Comparison of ENCODE assay signal across 7 mouse cellular contexts in genomic region chr5:144884629-144885217, GRCm38 (mm10).
DNase-seq lines count a peak whose midpoint lies in the region; ATAC-seq lines count a peak whose summit lies in the region.

No protein-coding gene starts in this region.

- H3K36me3 ChIP-seq in kidney, embryonic 14.5 days (ENCODE audit: control insufficient read depth, insufficient read depth, low read length): peaks cover 91% of the 10 kb centered on the region
- peaks cover 99% of the 10 kb centered on the region for H3K36me3 ChIP-seq in kidney, embryonic 15.5 days
- peaks cover 98% of the 10 kb centered on the region for H3K36me3 ChIP-seq in hindbrain, embryonic 14.5 days (replicated peaks; ENCODE audit: control insufficient read depth, insufficient read depth)

- no peak for ATAC-seq in kidney, embryonic 14.5 days (ENCODE audit: low FRiP score, low TSS enrichment)
- 0 out of 2 replicates have a peak, but pooled peaks have one; percentile 25 for ATAC-seq in kidney, embryonic 15.5 days (replicated peaks; ENCODE audit: low FRiP score)
- ATAC-seq in hindbrain, embryonic 14.5 days (ENCODE audit: low FRiP score): no peak

- 79% methylated on average over 13 of the region's 13 CpGs for WGBS in kidney, embryonic 14.5 days
- WGBS in kidney, embryonic 15.5 days: 82% methylated on average over 13 of the region's 13 CpGs
- 84% methylated on average over 13 of the region's 13 CpGs for WGBS in hindbrain, embryonic 14.5 days

- no peaks in the 10 kb centered on the region for H3K27me3 ChIP-seq in kidney, embryonic 14.5 days (ENCODE audit: control insufficient read depth, insufficient read depth, low read length)
- no peaks in the 10 kb centered on the region for H3K27me3 ChIP-seq in kidney, embryonic 15.5 days
- no peaks in the 10 kb centered on the region for H3K27me3 ChIP-seq in hindbrain, embryonic 14.5 days (ENCODE audit: control insufficient read depth, insufficient read depth, low read length)

- DNase-seq in kidney, adult 11 months: peak; percentile 11
- DNase-seq in R1 (ENCODE audit: low read depth, low spot score): peak; percentile 51
- peak; percentile 47 to 50 for DNase-seq in lung, postnatal 4 days
- DNase-seq in T-cell, adult 2 months (ENCODE audit: low spot score): no peak
- DNase-seq in hindbrain, embryonic 14.5 days (ENCODE audit: low spot score): no peak

- no peaks in the 10 kb centered on the region for H3K9me3 ChIP-seq in kidney, embryonic 14.5 days (ENCODE audit: control insufficient read depth, low read length)
- H3K9me3 ChIP-seq in kidney, embryonic 15.5 days (replicated peaks): no peaks in the 10 kb centered on the region
- no peaks in the 10 kb centered on the region for H3K9me3 ChIP-seq in hindbrain, embryonic 14.5 days (ENCODE audit: control insufficient read depth, low read length)

- no peak overlapping the region for H3K27ac ChIP-seq in kidney, embryonic 14.5 days (ENCODE audit: low read depth, low read length)
- H3K27ac ChIP-seq in kidney, embryonic 15.5 days: no peak overlapping the region
- H3K27ac ChIP-seq in hindbrain, embryonic 14.5 days: no peak overlapping the region

- no peak overlapping the region for H3K9ac ChIP-seq in kidney, embryonic 14.5 days (ENCODE audit: low read depth, low read length)
- H3K9ac ChIP-seq in kidney, embryonic 15.5 days: no peak overlapping the region
- H3K9ac ChIP-seq in hindbrain, embryonic 14.5 days: no peak overlapping the region

- no peak overlapping the region for H3K4me3 ChIP-seq in kidney, embryonic 14.5 days (ENCODE audit: low read length)
- H3K4me3 ChIP-seq in kidney, embryonic 15.5 days (replicated peaks): no peak overlapping the region
- no peak overlapping the region for H3K4me3 ChIP-seq in hindbrain, embryonic 14.5 days (replicated peaks; ENCODE audit: low read length)

- H3K4me1 ChIP-seq in kidney, embryonic 14.5 days (ENCODE audit: control insufficient read depth, insufficient read depth, low read length): no peaks in the 10 kb centered on the region
- no peaks in the 10 kb centered on the region for H3K4me1 ChIP-seq in kidney, embryonic 15.5 days
- no peaks in the 10 kb centered on the region for H3K4me1 ChIP-seq in hindbrain, embryonic 14.5 days (replicated peaks; ENCODE audit: control insufficient read depth, insufficient read depth, low read length)

- H3K4me2 ChIP-seq in kidney, embryonic 14.5 days (replicated peaks; ENCODE audit: low read depth, low read length): no peak overlapping the region
- no peak overlapping the region for H3K4me2 ChIP-seq in kidney, embryonic 15.5 days
- H3K4me2 ChIP-seq in hindbrain, embryonic 14.5 days (replicated peaks): no peak overlapping the region

Comparison
In these comparisons a context has a peak if more than half of its experiments do, and no peak if none do; other contexts are left out.
1. DNase-seq: peak in kidney, adult 11 months (single experiment), R1 (single experiment) and lung, postnatal 4 days (2 of 2); none in T-cell, adult 2 months (single experiment) and hindbrain, embryonic 14.5 days (single experiment).